Mouse (Mus musculus): ENCODE data around the gene Muc5ac. TPM values are rescaled to one million over a fixed set of nuclear protein-coding genes. Genes with fewer than 3 reads are reported as not detected.

Muc5ac gene
- total and polyA plus RNA-seq, 3 experiments, result not detected

GRCm38 (mm10) chr7:141840354-141840753, 51.6 kb downstream of the Muc5ac start:
- Histone ChIP-seq H3K79me2 (replicated peaks; ENCODE audit: control insufficient read depth, extremely low read depth, insufficient read depth, poor library complexity, severe bottlenecking) (no peaks in the 10 kb centered on the region), H3K4me2 (ENCODE audit: insufficient read depth, low read depth, poor library complexity, severe bottlenecking) (no peak overlapping the region), H3K9me3 (replicated peaks; ENCODE audit: low read length) (no peaks in the 10 kb centered on the region), H3K4me3 (replicated peaks in 1 of 3; ENCODE audit: low read depth in 2 of 3, low read length in 2 of 3, poor library complexity in 1 of 3) (no peak overlapping the region), H3K36me3 (replicated peaks in 1 of 2; ENCODE audit: control insufficient read depth in 1 of 2, insufficient read depth in 1 of 2, low read length in 1 of 2) (no peaks in the 10 kb centered on the region), H3K27me3 (replicated peaks) (peaks cover 98% of the 10 kb centered on the region), H3K27ac (ENCODE audit: insufficient read depth, low read depth) (no peak overlapping the region), H3K9ac (ENCODE audit: insufficient read depth, low read depth) (no peak overlapping the region), H3K4me1 (ENCODE audit: control insufficient read depth in 1 of 2, insufficient read depth in 2 of 2) (no peaks in the 10 kb centered on the region)
- dilution Hi-C loops (cut with MboI; ENCODE audit: extremely low pct_ligation_motif_present, extremely low pct_unique_long_range_greater_than_20kb, low sequenced_read_pairs), result no loop called here
- no peak for TF ChIP-seq IRF4 (IDR thresholded peaks at IDR 0.05; ENCODE audit: low read depth, low read length)
- no peak for TF ChIP-seq SMC3 (IDR thresholded peaks at IDR 0.05; ENCODE audit: low read depth, low read length)
- TF ChIP-seq JUN (IDR thresholded peaks at IDR 0.05; ENCODE audit: insufficient read depth, low read depth, low read length), result no peak
- TF ChIP-seq MAZ (IDR thresholded peaks at IDR 0.05; ENCODE audit: low read depth, low read length), result no peak
- no peak for TF ChIP-seq PAX5 (IDR thresholded peaks at IDR 0.05; ENCODE audit: low read length)
- no peak for TF ChIP-seq TBP (conservative IDR thresholded peaks at IDR 0.05; ENCODE audit: low read depth, low read length)
- TF ChIP-seq NELFE (IDR thresholded peaks at IDR 0.05; ENCODE audit: low read depth, low read length), result no peak
- no peak for TF ChIP-seq ETS1 (conservative IDR thresholded peaks at IDR 0.05; ENCODE audit: low read depth, low read length)
- TF ChIP-seq MYC (IDR thresholded peaks at IDR 0.05; ENCODE audit: low read depth, low read length), result no peak
- no peak for TF ChIP-seq POLR2AphosphoS2 (IDR thresholded peaks at IDR 0.05; ENCODE audit: low read depth, low read length)
- TF ChIP-seq RCOR1 (conservative IDR thresholded peaks at IDR 0.05; ENCODE audit: low read depth, low read length), result no peak
- in situ Hi-C loops (cut with MboI; ENCODE audit: low pct_ligation_motif_present, low pct_unique_long_range_greater_than_20kb, low sequenced_read_pairs), result no loop called here
- DNase-seq (ENCODE audit: extremely low read depth), result no peak

- dilution Hi-C loops (cut with MboI; ENCODE audit: extremely low pct_ligation_motif_present, extremely low pct_unique_long_range_greater_than_20kb, low sequenced_read_pairs) (no loop called here), in situ Hi-C loops (cut with MboI; ENCODE audit: low pct_ligation_motif_present, low pct_unique_long_range_greater_than_20kb, low sequenced_read_pairs) (no loop called here)
- H3K4me1 ChIP-seq (ENCODE audit: control insufficient read depth in 1 of 2, insufficient read depth in 2 of 2), result no peaks in the 10 kb centered on the region
- H3K4me3 ChIP-seq (replicated peaks in 1 of 3; ENCODE audit: low read depth in 2 of 3, low read length in 2 of 3, poor library complexity in 1 of 3), result no peak overlapping the region
- H3K9me3 ChIP-seq (replicated peaks; ENCODE audit: low read length), result no peaks in the 10 kb centered on the region
- no peaks in the 10 kb centered on the region for H3K79me2 ChIP-seq (replicated peaks; ENCODE audit: control insufficient read depth, extremely low read depth, insufficient read depth, poor library complexity, severe bottlenecking)
- H3K36me3 ChIP-seq (replicated peaks in 1 of 2; ENCODE audit: control insufficient read depth in 1 of 2, insufficient read depth in 1 of 2, low read length in 1 of 2), result no peaks in the 10 kb centered on the region
- no peak for DNase-seq (ENCODE audit: extremely low read depth)
- TF ChIP-seq HCFC1 (IDR thresholded peaks at IDR 0.05; ENCODE audit: low read depth, low read length), result no peak
- no peak for TF ChIP-seq RAD21 (IDR thresholded peaks at IDR 0.05; ENCODE audit: low read depth, low read length)
- no peak for TF ChIP-seq BHLHE40 (IDR thresholded peaks at IDR 0.05; ENCODE audit: low read depth, low read length)
- TF ChIP-seq NRF1 (IDR thresholded peaks at IDR 0.05; ENCODE audit: low read depth, low read length), result no peak
- no peak for TF ChIP-seq SIN3A (IDR thresholded peaks at IDR 0.05; ENCODE audit: low read length)
- TF ChIP-seq MXI1 (IDR thresholded peaks at IDR 0.05; ENCODE audit: low read depth, low read length), result no peak
- TF ChIP-seq EP300 (IDR thresholded peaks at IDR 0.05; ENCODE audit: low read length), result no peak
- TF ChIP-seq ZKSCAN1 (IDR thresholded peaks at IDR 0.05; ENCODE audit: borderline replicate concordance, low read depth, low read length), result no peak
- TF ChIP-seq ZC3H11A (IDR thresholded peaks at IDR 0.05; ENCODE audit: low read depth, low read length), result no peak
- no peak for TF ChIP-seq CHD2 (IDR thresholded peaks at IDR 0.05; ENCODE audit: low read length)
- TF ChIP-seq POLR2AphosphoS2 (IDR thresholded peaks at IDR 0.05; ENCODE audit: low read depth, low read length), result no peak
- TF ChIP-seq KAT2A (IDR thresholded peaks at IDR 0.05; ENCODE audit: insufficient replicate concordance, low read length), result no peak
- no peak for TF ChIP-seq USF2 (conservative IDR thresholded peaks at IDR 0.05; ENCODE audit: low read depth, low read length)
- TF ChIP-seq MAZ (IDR thresholded peaks at IDR 0.05; ENCODE audit: low read depth, low read length), result no peak
- H3K9ac ChIP-seq (ENCODE audit: insufficient read depth, low read depth), result no peak overlapping the region
- no peak overlapping the region for H3K4me2 ChIP-seq (ENCODE audit: insufficient read depth, low read depth, poor library complexity, severe bottlenecking)
- peaks cover 52% of the 10 kb centered on the region for H3K27me3 ChIP-seq (replicated peaks)
- no peak overlapping the region for H3K27ac ChIP-seq (ENCODE audit: insufficient read depth, low read depth)
Measured at GRCm38 (mm10) chr7:141861046-141861445, 72.3 kb downstream of the Muc5ac start.

Other genes starting within 250 kb of the Muc5ac start
- 49.6 and 50.5 TPM in 2 replicates for gene Chid1, start 249.1 kb upstream of the Muc5ac start, total RNA-seq (2012; rRNA removed)
- 27.0 and 31.9 TPM in 2 replicates for gene Chid1, start 249.1 kb upstream of the Muc5ac start, total RNA-seq (2014; rRNA removed)
- gene Chid1, start 249.1 kb upstream of the Muc5ac start, polyA plus RNA-seq (2012; ENCODE audit: insufficient read length, low read depth), result 42.3 and 47.5 TPM in 2 replicates
- gene Ap2a2, start 226.8 kb upstream of the Muc5ac start, total RNA-seq (2012; rRNA removed), result 44.5 and 50.7 TPM in 2 replicates
- gene Ap2a2, start 226.8 kb upstream of the Muc5ac start, total RNA-seq (2014; rRNA removed), result 30.0 and 31.6 TPM in 2 replicates
- gene Ap2a2, start 226.8 kb upstream of the Muc5ac start, polyA plus RNA-seq (2012; ENCODE audit: insufficient read length, low read depth), result 36.6 and 43.1 TPM in 2 replicates
- gene Muc6, start 133.7 kb upstream of the Muc5ac start, total RNA-seq (2012; rRNA removed), result under 0.01 TPM in 1 of 2 replicates, not detected in the other
- gene Muc6, start 133.7 kb upstream of the Muc5ac start, total RNA-seq (2014; rRNA removed), result not detected in 2 replicates
- 0.12 and 0.13 TPM in 2 replicates for gene Muc6, start 133.7 kb upstream of the Muc5ac start, polyA plus RNA-seq (2012; ENCODE audit: insufficient read length, low read depth)
- not detected in 2 replicates for gene Muc2, start 98.6 kb upstream of the Muc5ac start, total RNA-seq (2012; rRNA removed)
- gene Muc2, start 98.6 kb upstream of the Muc5ac start, total RNA-seq (2014; rRNA removed), result not detected in 2 replicates
- not detected in 2 replicates for gene Muc2, start 98.6 kb upstream of the Muc5ac start, polyA plus RNA-seq (2012; ENCODE audit: insufficient read length, low read depth)
- not detected in 2 replicates for gene Muc5b, start 50.1 kb downstream of the Muc5ac start, total RNA-seq (2012; rRNA removed)
- not detected in 2 replicates for gene Muc5b, start 50.1 kb downstream of the Muc5ac start, total RNA-seq (2014; rRNA removed)
- gene Muc5b, start 50.1 kb downstream of the Muc5ac start, polyA plus RNA-seq (2012; ENCODE audit: insufficient read length, low read depth), result not detected in 2 replicates
- gene Tollip, start 129.5 kb downstream of the Muc5ac start, total RNA-seq (2012; rRNA removed), result 16.9 and 18.8 TPM in 2 replicates
- gene Tollip, start 129.5 kb downstream of the Muc5ac start, total RNA-seq (2014; rRNA removed), result 22.3 and 22.8 TPM in 2 replicates
- gene Tollip, start 129.5 kb downstream of the Muc5ac start, polyA plus RNA-seq (2012; ENCODE audit: insufficient read length, low read depth), result 24.4 and 29.6 TPM in 2 replicates
- gene Brsk2, start 160.8 kb downstream of the Muc5ac start, total RNA-seq (2012; rRNA removed), result 10.7 and 10.9 TPM in 2 replicates
- 5.3 and 5.4 TPM in 2 replicates for gene Brsk2, start 160.8 kb downstream of the Muc5ac start, total RNA-seq (2014; rRNA removed)
- gene Brsk2, start 160.8 kb downstream of the Muc5ac start, polyA plus RNA-seq (2012; ENCODE audit: insufficient read length, low read depth), result 8.8 and 11.0 TPM in 2 replicates